Mouse (Mus musculus): ENCODE data around the gene Rnf222. TPM values are rescaled to one million over a fixed set of nuclear protein-coding genes. Genes with fewer than 3 reads are reported as not detected.

Rnf222 gene
- polyA plus RNA-seq, 1 experiment from 2014 or later: not detected

DNA sequence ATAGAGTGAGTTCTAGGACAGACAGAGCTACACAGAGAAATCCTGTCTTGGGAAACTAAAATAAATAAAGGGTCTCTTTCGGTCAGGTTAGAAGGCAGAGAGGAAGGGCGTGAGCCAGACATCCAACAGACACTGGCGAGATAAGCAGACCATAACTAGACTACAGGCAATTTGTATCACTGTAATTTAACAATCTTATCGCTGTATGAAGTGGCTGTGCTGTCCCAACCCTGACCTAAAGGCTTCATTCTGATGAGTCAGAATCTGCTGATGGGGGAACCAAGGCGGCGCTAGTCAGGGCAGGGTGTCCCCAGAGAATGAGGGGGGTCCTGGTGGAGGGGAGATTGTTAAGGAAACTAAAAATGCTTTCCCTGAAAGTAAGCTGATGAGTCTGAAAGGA, 10.4 kb downstream of the Rnf222 start:
- WGBS (ENCODE audit: missing documents): 91% methylated on average over 6 of the region's 6 CpGs

DNA sequence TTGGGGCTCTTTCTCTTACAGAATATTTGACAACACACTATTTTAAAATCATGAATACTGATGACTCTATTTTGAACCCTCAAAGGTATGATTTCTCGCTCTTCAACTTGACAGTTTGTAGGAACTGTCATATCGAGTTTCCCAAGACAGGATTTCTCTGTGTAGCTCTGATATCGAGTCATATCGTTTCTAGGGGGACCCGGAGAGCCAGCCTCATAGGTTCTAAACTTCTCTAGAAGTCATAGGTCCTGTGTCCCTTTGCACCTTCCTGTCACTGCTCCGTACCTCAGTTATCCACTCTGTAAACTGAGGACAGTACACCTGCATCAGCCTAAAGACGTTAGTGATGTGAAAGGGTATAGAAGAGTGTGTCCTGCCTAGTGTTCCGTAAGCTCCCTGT, 11.5 kb downstream of the Rnf222 start:
- no peak overlapping the region for H3K27ac ChIP-seq
- H3K4me3 ChIP-seq (ENCODE audit: inconsistent target): no peak overlapping the region
- peaks cover 20% of the 10 kb centered on the region for H3K36me3 ChIP-seq (ENCODE audit: inconsistent target)
- 80% methylated on average over 7 of the region's 8 CpGs for WGBS (ENCODE audit: missing documents)
- peaks cover 20% of the 10 kb centered on the region for H3K79me2 ChIP-seq (ENCODE audit: inconsistent target)

More for the DNA sequence above, 10.4 kb downstream of the Rnf222 start:
- Histone ChIP-seq H3K79me2 (ENCODE audit: inconsistent target) (peaks cover 20% of the 10 kb centered on the region), H3K36me3 (ENCODE audit: inconsistent target) (peaks cover 12% of the 10 kb centered on the region), H3K4me3 (ENCODE audit: inconsistent target) (no peak overlapping the region), H3K27ac (no peak overlapping the region)

DNA sequence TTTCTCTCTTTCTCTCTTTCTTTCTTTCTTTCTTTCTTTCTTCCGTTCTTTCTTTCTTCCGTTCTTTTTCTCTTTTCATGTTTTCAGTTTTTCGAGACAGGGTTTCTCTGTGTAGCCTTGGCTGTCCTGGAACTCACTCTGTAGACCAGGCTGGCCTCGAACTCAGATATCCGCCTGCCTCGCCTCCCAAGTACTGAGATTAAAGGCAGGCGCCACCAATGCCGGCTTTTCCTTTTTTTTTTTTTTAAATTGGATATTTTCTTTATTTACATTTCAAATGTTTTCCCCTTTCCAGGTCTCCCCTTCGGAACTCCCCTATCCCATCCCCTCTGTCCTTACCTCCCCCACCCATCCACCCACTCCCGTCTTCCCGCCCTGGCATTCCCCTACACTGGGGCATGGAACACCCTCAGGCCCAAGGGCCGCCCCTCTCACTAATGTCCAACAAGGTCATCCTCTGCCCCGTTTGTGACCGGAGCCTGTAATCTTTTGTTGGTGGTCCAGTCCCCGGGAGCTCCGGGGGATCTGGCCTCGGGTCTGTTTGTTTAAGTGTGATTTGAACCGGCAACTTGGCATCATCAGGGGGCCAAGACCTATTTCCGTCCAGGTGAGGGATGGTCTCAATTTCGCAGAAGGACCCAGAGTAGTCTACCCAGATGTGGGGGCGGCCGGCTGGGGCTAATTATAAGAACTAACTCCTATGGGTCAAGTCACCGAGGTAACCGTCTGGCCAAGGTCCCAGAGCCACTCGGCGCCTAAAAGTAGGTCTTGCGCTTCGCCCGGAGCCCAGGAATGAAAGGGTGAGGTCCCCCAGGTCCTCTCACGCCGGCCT, 12.4 kb downstream of the Rnf222 start:
- Histone ChIP-seq H3K4me3 (ENCODE audit: inconsistent target) (no peak overlapping the region), H3K27ac (no peak overlapping the region), H3K36me3 (ENCODE audit: inconsistent target) (peaks cover 26% of the 10 kb centered on the region), H3K79me2 (ENCODE audit: inconsistent target) (peaks cover 20% of the 10 kb centered on the region)
- 38% methylated on average over 31 of the region's 31 CpGs for WGBS (ENCODE audit: missing documents)

DNA sequence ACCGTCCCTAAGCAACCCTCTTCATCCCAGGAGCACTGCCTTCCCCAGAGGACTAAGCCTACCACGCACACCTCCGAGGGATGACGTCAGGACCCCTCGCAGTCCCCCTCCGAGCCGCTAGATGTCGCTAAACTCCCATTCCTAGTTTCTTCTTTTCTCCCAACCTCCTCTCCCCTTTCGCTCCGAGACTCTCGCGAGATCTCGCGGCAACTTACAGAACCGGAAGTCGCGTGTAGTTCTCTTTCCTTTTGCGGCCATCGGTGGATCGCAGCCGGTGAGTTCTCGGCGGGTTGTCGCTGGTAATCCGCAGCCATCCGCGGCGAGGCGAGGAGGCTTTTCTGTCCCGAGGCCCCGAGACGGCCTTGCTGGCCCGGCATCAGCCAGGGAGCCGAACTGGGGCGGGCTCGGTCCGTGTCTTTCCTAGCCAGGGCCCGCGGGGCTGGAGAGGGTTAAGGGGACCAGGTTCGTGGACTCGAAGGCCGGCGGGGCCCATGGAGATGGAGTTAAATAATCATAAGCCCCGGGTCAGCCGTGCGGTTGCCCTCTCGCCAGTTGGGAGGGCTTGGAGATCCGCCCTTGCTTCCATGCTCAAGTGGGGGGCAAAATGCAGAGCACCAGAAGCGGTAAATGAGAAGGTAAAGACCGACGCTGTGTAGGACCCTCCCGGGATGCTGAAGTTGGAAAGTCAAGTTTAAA, 13.1 kb downstream of the Rnf222 start, which contains the start of gene Rpl26:
Gene Rpl26 (plus strand): TSS at position 233 of the 696 bp plus-strand sequence.
- H3K79me2 ChIP-seq (ENCODE audit: inconsistent target): peaks cover 20% of the 10 kb centered on the region
- under 1% methylated on average over 52 of the region's 52 CpGs for WGBS (ENCODE audit: missing documents)
- peak within 1 kb of the TSS; percentile 99 for H3K4me3 ChIP-seq (ENCODE audit: inconsistent target)
- H3K36me3 ChIP-seq (ENCODE audit: inconsistent target): peaks cover 26% of the 10 kb centered on the region
- peak within 1 kb of the TSS; percentile 69 for H3K27ac ChIP-seq

DNA sequence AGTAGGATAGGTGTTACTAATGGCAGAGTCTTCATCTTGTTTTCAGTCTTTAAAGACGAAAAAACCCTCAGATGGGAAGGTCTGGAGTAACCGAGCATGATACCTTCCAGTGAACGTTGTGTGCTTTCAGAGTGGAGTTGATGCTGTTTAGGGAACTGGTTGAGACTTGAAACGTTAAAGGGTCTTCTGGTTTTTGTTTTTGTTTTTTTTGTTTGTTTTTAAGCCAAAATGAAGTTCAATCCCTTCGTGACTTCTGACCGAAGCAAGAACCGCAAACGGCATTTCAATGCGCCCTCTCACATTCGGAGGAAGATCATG, 13.7 kb downstream of the Rnf222 start:
- WGBS (ENCODE audit: missing documents): 1% methylated on average over 9 of the region's 10 CpGs
- peaks cover 20% of the 10 kb centered on the region for H3K79me2 ChIP-seq (ENCODE audit: inconsistent target)
- peaks cover 26% of the 10 kb centered on the region for H3K36me3 ChIP-seq (ENCODE audit: inconsistent target)
- peak overlapping the region; percentile 99 for H3K4me3 ChIP-seq (ENCODE audit: inconsistent target)
- peak overlapping the region; percentile 69 for H3K27ac ChIP-seq

DNA sequence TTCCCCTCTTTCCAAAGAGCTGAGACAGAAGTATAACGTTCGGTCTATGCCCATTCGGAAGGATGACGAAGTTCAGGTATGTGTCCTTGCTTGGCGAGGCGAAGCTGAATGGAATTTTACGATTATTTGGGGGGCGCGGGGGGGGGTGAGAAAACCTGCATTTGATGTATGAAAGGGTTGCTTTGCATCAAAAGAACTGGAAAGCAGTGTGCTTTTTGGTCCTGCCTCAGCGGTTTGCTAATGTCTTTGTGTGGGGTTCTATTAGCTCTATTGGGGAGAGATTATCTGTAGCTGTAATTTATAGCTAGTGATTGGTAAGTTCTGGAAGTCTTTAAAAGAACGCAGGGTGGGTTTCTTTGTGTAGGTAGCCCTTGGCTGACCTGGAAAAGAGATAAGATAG, 14.0 kb downstream of the Rnf222 start:
- 12% methylated on average over 11 of the region's 11 CpGs for WGBS (ENCODE audit: missing documents)
- Histone ChIP-seq H3K27ac (peak overlapping the region; percentile 69; the same call in 1 of the 2 replicates), H3K36me3 (ENCODE audit: inconsistent target) (peaks cover 26% of the 10 kb centered on the region), H3K79me2 (ENCODE audit: inconsistent target) (peaks cover 20% of the 10 kb centered on the region), H3K4me3 (ENCODE audit: inconsistent target) (peak overlapping the region; percentile 99)

DNA sequence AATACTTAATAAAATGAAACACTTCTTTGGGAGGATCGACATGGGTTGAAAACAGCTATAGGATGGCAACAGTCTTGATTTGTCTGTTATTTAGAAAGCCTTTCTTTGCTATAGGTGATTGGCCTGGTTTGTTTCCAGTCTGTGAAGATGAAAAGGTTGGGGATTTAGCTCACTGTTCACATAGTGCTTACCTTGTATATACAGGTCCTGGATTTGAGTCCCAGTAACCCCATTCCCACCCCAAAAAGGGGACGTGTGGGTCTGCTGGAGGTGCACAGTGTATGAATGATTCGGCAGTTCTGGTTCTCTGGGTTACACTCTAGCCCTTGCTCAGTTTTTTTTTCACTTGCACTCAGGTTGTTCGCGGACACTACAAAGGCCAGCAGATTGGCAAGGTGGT, 14.5 kb downstream of the Rnf222 start:
- peaks cover 20% of the 10 kb centered on the region for H3K79me2 ChIP-seq (ENCODE audit: inconsistent target)
- H3K27ac ChIP-seq: no peak overlapping the region
- WGBS (ENCODE audit: missing documents): 57% methylated on average over 5 of the region's 5 CpGs
- peak overlapping the region; percentile 99 for H3K4me3 ChIP-seq (ENCODE audit: inconsistent target)
- H3K36me3 ChIP-seq (ENCODE audit: inconsistent target): peaks cover 26% of the 10 kb centered on the region

DNA sequence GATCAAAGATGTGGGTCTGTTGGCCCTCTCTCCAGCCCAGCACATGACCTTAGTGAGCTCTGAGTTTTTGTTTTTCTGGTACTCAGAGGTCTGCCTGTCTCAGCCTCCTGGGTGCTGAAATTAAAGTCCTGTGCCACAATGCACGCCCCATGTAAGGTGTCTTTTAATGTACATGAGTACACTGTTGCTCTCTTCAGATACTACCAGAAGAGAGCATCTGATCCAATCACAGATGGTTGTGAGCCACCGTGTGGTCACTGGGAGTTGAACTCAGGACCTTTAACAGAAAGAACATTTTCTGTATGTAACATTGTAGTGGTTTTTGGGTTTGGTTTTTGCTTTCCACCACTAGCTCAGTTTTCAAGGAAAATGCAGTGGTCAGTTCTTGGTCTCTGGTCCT, 15.4 kb downstream of the Rnf222 start:
- WGBS (ENCODE audit: missing documents): 93% methylated on average over 2 of the region's 2 CpGs
- peaks cover 20% of the 10 kb centered on the region for H3K79me2 ChIP-seq (ENCODE audit: inconsistent target)
- H3K4me3 ChIP-seq (ENCODE audit: inconsistent target): no peak overlapping the region
- no peak overlapping the region for H3K27ac ChIP-seq
- H3K36me3 ChIP-seq (ENCODE audit: inconsistent target): peaks cover 26% of the 10 kb centered on the region

DNA sequence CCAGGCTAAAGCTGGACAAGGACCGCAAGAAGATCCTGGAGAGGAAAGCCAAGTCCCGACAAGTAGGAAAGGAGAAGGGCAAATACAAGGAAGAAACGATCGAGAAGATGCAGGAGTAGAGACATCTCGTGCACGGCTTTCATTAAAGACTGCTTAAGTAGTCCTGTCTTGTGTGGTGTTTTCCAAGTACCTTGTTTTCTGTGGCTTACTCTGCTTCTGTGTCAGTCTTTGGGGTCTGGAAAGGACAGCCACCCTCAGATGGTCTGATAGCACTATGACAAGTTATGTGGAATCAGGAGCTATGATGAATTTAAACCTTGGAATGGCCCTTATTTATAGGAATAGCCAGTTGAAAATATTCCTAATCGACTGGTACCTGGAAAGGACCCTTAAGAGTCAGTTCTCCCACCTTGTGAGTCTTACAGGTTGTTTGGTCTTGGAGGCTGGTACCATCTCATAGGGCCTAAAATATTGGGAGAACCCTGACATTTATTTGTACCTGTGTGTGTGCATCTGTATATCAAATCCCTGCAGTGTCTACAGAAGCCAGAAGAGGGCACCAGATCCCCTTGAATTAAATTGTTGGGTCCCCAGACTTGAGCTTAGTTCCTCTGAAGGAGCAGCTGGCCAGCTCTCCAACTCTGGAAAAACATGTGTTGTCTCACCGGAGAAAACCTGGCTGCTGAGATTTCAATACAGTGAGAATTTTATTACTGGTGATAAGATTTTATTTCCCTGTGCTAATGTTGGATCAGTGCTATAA, 16.2 kb downstream of the Rnf222 start:
- WGBS (ENCODE audit: missing documents): 85% methylated on average over 7 of the region's 8 CpGs
- Histone ChIP-seq H3K79me2 (ENCODE audit: inconsistent target) (peaks cover 20% of the 10 kb centered on the region), H3K27ac (no peak overlapping the region), H3K36me3 (ENCODE audit: inconsistent target) (peaks cover 26% of the 10 kb centered on the region), H3K4me3 (ENCODE audit: inconsistent target) (no peak overlapping the region)

DNA sequence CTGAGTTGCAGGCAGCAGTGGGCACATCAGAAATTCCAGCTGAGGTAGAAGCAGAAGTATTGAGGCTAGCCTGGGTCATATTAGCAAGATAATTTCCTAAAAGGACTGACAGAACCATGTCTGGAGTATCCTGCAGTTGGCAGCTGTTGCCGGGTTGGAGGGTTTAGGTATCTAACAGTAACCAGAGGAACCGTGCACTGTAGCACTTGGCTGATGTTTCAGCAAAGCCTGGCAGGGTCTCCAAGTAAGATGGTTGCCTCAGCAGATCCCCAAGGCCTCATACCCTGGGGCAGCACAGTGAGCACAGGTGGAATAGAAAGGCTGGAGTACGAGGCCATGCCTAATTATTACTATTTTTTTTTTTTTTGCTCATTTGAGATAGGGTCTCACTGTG, 16.8 kb downstream of the Rnf222 start:
- no peak overlapping the region for H3K4me3 ChIP-seq (ENCODE audit: inconsistent target)
- no peak overlapping the region for H3K27ac ChIP-seq
- 100% methylated on average over 2 of the region's 3 CpGs for whole genome bisulfite sequencing (ENCODE audit: missing documents)
- H3K79me2 ChIP-seq (ENCODE audit: inconsistent target): peaks cover 20% of the 10 kb centered on the region
- H3K36me3 ChIP-seq (ENCODE audit: inconsistent target): peaks cover 26% of the 10 kb centered on the region

DNA sequence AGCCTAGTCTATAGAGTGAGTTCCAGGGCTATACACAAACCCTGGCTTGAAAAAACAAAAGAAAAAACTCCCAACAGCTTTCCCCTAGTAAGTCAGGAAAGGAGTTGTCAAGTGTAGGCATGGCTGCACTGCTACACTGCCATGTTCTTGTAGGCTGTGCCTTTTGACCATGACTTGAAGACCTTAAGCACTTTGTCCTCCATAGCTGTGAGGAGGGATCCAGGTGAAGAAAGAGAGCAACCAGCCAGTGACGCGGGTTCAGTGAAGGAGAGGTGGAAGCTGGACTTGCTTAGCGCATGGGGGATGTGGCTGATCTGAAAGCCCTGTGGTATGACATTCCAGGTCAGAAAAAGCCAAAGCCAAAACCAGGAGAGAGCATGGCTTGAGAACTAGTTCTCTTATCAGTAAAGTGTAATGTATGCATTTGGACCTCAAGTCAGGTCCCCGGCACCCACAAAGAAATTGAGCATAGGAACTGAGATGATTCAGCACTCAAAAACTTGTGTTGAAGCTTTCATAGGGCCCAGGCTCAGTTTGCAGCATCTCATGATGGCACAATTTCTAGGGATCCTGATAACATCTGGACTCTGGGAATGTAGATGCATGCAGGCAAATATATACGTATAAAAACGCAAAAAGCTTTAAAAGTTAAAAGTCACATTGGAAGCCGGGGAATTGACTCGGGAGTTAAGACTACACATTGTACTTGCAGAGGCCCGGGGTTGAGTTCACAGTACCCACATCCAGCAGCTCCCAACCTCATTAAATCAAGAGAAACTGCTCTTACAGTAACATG, 17.5 kb downstream of the Rnf222 start:
- no peak overlapping the region for H3K27ac ChIP-seq
- H3K79me2 ChIP-seq (ENCODE audit: inconsistent target): peaks cover 20% of the 10 kb centered on the region
- H3K36me3 ChIP-seq (ENCODE audit: inconsistent target): peaks cover 26% of the 10 kb centered on the region
- H3K4me3 ChIP-seq (ENCODE audit: inconsistent target): no peak overlapping the region
- 93% methylated on average over 9 of the region's 9 CpGs for WGBS (ENCODE audit: missing documents)

DNA sequence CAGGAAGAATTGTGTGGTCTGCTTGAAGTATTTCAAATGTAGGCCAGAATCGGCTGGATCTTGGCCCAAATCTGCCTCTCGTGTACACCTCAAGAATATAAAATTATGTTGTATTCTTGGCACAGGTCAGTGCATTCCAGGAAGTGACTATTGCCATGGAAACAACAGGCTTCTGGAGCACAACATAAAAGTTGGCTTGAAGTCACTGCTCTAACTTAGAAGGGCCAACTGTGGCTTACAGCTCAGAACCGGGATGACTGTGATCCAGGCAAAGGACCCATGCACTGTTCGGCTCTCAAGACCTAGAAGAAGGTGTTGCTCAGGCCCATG, 18.1 kb downstream of the Rnf222 start:
- peaks cover 19% of the 10 kb centered on the region for H3K79me2 ChIP-seq (ENCODE audit: inconsistent target)
- WGBS (ENCODE audit: missing documents): 79% methylated on average over 4 of the region's 4 CpGs
- no peak overlapping the region for H3K27ac ChIP-seq
- H3K4me3 ChIP-seq (ENCODE audit: inconsistent target): no peak overlapping the region
- peaks cover 26% of the 10 kb centered on the region for H3K36me3 ChIP-seq (ENCODE audit: inconsistent target)

DNA sequence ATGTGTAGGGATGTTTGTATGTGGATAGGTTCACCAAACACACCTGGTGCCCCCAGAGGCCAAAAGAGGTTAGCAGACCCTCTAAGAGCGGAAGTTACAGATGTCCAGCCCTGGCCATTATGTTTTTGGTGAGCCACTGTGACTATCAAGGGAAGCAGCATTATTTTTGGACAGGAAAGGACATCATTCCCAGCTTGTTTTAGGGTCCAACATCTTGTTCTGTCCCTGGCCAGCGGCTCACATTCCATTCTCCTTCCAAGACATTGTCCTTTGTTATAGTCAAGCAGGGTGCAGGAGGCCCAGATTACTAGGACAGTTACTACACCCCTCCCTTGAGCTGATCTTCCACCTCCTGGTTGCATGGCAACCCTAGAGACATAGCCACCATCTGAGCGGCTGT, 18.9 kb downstream of the Rnf222 start:
- Histone ChIP-seq H3K27ac (no peak overlapping the region), H3K36me3 (ENCODE audit: inconsistent target) (peaks cover 26% of the 10 kb centered on the region)
- 92% methylated on average over 3 of the region's 3 CpGs for WGBS (ENCODE audit: missing documents)

DNA sequence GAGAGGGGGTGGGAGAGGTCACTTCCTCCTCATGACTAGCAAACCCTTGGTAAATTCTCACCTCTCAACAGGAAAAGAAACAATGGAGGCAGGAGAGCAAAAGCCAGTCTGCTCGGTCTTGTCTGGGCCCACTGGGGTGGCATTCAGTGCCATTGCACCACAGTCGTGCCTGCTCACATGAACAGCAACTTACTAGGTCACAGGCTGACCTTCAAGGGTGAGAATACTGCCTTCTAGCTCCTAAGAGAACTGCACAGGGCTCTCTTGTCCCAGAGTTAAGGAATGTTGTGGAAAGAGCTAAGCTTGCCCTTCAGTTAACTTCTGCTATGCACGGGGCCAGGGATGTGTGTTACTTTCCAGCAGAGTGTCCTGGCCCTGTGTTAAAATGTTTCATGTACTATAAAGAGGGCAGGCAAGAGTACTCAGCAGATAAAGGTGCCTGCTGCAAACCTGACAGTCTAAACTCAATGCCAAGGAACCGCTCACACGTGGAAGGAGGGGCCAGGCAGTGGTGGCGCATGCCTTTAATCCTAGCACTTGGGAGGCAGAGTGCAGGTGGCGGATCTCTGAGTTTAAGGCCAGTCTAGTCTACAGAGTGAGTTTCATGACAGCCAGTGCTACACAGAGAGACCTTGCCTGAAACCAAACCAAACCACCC, 20.6 kb downstream of the Rnf222 start:
- Histone ChIP-seq H3K4me3 (ENCODE audit: inconsistent target) (no peak overlapping the region), H3K36me3 (ENCODE audit: inconsistent target) (peaks cover 13% of the 10 kb centered on the region), H3K27ac (no peak overlapping the region), H3K79me2 (ENCODE audit: inconsistent target) (no peaks in the 10 kb centered on the region)
- WGBS (ENCODE audit: missing documents): 86% methylated on average over 7 of the region's 7 CpGs

More for the DNA sequence above, 18.9 kb downstream of the Rnf222 start:
- no peak overlapping the region for H3K4me3 ChIP-seq (ENCODE audit: inconsistent target)
- H3K79me2 ChIP-seq (ENCODE audit: inconsistent target): peaks cover 11% of the 10 kb centered on the region
